Mouse (Mus musculus) heart, embryonic 12.5 days (tissue): ENCODE data around the gene Anapc15. TPM values are rescaled to one million over a fixed set of nuclear protein-coding genes. Genes with fewer than 3 reads are reported as not detected.

Experiments used
- ATAC-seq: fragments of 200-750 bp; cut with Nextera tagmentation; 2 replicates; pipeline ENCODE4 v1.8.0; 2017; ENCODE audit warnings: moderate TSS enrichment, moderate library complexity; ENCODE audit not compliant: insufficient number of reproducible peaks, low FRiP score
- H3K27ac ChIP-seq: fragments of 300-500 bp; sonication (generic); 2 replicates; pipeline ENCODE4 v1.5.1; 2016; ENCODE audit warnings: mild to moderate bottlenecking, moderate library complexity; ENCODE audit not compliant: poor library complexity, severe bottlenecking
- H3K27me3 ChIP-seq: fragments of 300-500 bp; sonication (generic); replicated peaks from 2 replicates; pipeline ENCODE4 v1.6.1; 2016; ENCODE audit warnings: mild to moderate bottlenecking, moderate library complexity
- H3K36me3 ChIP-seq: fragments of 300-500 bp; sonication (generic); 2 replicates; pipeline ENCODE4 v1.6.1; 2016; ENCODE audit warnings: mild to moderate bottlenecking, moderate library complexity
- H3K4me1 ChIP-seq: fragments of 300-500 bp; sonication (generic); replicated peaks from 2 replicates; pipeline ENCODE4 v1.6.1; 2016; ENCODE audit warnings: mild to moderate bottlenecking
- H3K4me2 ChIP-seq: fragments of 300-500 bp; sonication (generic); 2 replicates; pipeline ENCODE4 v1.6.1; 2016; ENCODE audit warnings: mild to moderate bottlenecking, moderate library complexity
- H3K4me3 ChIP-seq: fragments of 300-500 bp; sonication (generic); 2 replicates; pipeline ENCODE4 v1.5.1; 2016; ENCODE audit warnings: mild to moderate bottlenecking
- H3K9ac ChIP-seq: fragments of 300-500 bp; sonication (generic); 2 replicates; pipeline ENCODE4 v1.6.1; 2016; ENCODE audit warnings: mild to moderate bottlenecking, moderate library complexity
- H3K9me3 ChIP-seq: fragments of 300-500 bp; sonication (generic); replicated peaks from 2 replicates; pipeline ENCODE4 v1.6.1; 2016; ENCODE audit warnings: mild to moderate bottlenecking, moderate library complexity
- WGBS: fragments of 180-500 bp; shearing (Covaris S2); methylation state at CpG from one replicate; pipeline ENCODE4 v1.1.7; 2016; 5-methylcytosine and 5-hydroxymethylcytosine counted together
- polyA plus RNA-seq: library from polyadenylated mRNA; unstranded; fragments of >200 nt; fragmentation: Nextera tagmentation; extraction: Ambion mirVana; gene quantifications from 2 replicates; pipeline ENCODE4 v1.2.1, GENCODE M21; 2016

Gene Anapc15
- polyA plus RNA-seq, 1 experiment from 2014 or later = 58.0 TPM

DNA sequence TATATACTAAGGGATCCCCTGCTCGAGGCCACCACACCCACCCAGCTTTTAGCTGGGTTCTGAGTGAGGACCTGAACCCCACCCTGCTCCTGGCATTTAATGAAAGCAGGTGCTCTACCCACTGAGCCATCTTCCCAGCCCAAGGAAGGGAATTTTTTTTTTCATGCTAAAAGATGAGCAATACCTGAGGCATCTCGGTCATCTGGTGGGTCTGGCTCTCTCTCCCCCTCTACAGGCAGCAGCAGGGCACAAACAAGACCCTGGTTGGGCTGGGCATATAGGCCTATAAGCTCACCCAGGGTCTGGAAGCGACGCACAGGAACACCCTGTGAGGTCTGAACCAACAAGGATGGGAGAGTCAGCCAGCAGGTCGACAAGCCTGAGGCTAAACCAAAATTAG lies 30.2 kb upstream of the Anapc15 start:
- Histone ChIP-seq H3K4me3 (no peak overlapping the region), H3K9me3 (no peaks in the 10 kb centered on the region), H3K4me1 (peaks cover 30% of the 10 kb centered on the region), H3K9ac (0 out of 2 replicates have a peak overlapping the region, but pooled peaks have one; percentile 98), H3K27ac (0 out of 2 replicates have a peak overlapping the region, but pooled peaks have one; percentile 49), H3K4me2 (no peak overlapping the region), H3K36me3 (peaks cover 59% of the 10 kb centered on the region), H3K27me3 (no peaks in the 10 kb centered on the region)
- WGBS = 64% methylated on average over 5 of the region's 5 CpGs
- ATAC-seq = no peak

DNA sequence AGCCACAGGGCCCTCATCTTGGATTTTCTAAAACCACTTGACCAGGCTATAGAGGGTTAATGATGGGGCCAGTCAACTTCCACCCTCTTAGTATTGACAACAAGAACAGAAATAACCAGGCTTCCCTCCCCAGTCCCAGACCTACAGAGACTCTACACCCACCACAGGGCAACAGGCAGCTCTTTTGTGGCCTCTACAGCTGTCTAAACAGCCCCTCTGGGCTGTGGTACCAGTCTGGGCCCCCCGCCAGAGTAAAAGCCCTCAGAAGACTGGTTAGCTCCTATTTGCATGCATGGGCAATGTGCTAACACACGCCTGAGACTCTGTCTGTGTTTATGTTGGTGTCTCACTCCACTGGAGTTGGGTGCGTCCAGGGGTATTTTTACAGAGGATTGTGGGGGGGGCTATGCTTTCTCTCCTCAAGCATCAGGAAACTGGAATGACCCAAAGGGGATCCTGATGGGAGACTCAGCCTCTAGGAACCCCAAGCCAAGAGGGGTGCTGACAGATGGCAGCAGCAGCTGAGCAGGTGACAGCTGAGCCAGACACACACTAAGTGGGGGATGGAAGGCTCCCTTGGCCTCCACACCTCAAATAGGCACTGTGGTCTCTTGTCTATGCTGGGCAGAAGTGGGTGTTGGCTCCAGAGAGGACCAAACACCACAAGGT lies 29.5 kb upstream of the Anapc15 start:
- Histone ChIP-seq H3K36me3 (peaks cover 52% of the 10 kb centered on the region), H3K4me2 (peak overlapping the region; percentile 77), H3K4me3 (peak overlapping the region; percentile 9; the same call in 1 of the 2 replicates), H3K9ac (peak overlapping the region; percentile 98; the same call in 1 of the 2 replicates), H3K9me3 (no peaks in the 10 kb centered on the region), H3K4me1 (peaks cover 36% of the 10 kb centered on the region), H3K27ac (peak overlapping the region; percentile 49), H3K27me3 (no peaks in the 10 kb centered on the region)
- no peak for ATAC-seq
- WGBS = 53% methylated on average over 3 of the region's 3 CpGs

DNA sequence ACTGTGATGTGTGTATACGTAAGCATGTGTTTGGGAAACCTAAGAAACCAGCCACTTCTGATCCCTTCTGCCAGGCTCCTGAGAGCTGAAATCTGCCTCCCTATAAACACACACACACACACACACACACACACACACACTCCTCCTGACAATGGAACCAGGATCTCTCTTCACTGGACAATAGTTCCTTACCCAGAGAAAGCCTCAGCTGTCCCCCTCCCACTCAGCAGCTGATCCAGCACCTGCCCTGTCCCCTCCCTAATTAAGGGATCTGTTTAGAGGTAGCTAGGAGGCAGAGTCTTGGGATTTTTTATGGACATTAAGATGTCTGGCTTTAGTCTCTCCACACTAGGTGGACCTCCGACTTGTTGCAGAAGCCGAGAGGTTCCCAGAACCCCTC lies 28.6 kb upstream of the Anapc15 start:
- Histone ChIP-seq H3K4me3 (peak overlapping the region; percentile 89), H3K36me3 (peaks cover 44% of the 10 kb centered on the region), H3K4me2 (peak overlapping the region; percentile 77), H3K9me3 (no peaks in the 10 kb centered on the region), H3K27me3 (no peaks in the 10 kb centered on the region), H3K4me1 (peaks cover 37% of the 10 kb centered on the region), H3K27ac (peak overlapping the region; percentile 49), H3K9ac (peak overlapping the region; percentile 98)
- ATAC-seq = no peak
- 47% methylated on average over 3 of the region's 3 CpGs for WGBS

DNA sequence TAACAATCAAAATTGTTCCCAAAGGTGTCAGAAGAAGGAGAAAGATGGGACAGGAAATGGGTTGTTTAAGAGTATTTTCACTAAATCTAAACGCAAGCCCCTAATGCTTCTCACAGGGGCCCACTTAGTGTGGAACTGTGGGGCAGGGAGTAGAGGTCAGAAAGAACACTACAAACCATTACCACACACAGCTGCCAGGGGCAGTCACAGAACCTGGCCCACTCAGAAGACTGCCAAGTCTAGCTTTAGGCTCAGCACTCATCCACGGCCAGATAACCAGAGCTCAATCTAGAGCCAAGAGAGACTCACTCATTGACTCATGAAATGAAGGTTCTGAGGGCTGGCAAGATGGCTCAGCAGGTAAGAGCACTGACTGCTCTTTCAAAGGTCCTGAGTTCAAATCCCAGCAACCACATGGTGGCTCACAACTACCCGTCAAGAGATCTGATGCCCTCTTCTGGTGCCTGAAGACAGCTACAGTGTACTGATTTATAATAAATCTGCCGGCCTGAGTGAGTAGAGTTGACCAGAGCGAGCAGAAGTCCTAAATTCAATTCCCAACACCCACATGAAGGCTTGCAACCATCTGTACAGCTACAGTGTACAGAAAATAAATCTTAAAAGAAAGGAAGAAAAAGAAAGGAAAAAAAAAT lies 27.9 kb upstream of the Anapc15 start:
- Histone ChIP-seq H3K9ac (peak overlapping the region; percentile 98), H3K9me3 (no peaks in the 10 kb centered on the region), H3K36me3 (peaks cover 37% of the 10 kb centered on the region), H3K27me3 (no peaks in the 10 kb centered on the region), H3K4me1 (peaks cover 37% of the 10 kb centered on the region), H3K4me2 (peak overlapping the region; percentile 77), H3K27ac (peak overlapping the region; percentile 95), H3K4me3 (peak overlapping the region; percentile 89)
- no peak for ATAC-seq
- WGBS = 40% methylated on average over 5 of the region's 5 CpGs

DNA sequence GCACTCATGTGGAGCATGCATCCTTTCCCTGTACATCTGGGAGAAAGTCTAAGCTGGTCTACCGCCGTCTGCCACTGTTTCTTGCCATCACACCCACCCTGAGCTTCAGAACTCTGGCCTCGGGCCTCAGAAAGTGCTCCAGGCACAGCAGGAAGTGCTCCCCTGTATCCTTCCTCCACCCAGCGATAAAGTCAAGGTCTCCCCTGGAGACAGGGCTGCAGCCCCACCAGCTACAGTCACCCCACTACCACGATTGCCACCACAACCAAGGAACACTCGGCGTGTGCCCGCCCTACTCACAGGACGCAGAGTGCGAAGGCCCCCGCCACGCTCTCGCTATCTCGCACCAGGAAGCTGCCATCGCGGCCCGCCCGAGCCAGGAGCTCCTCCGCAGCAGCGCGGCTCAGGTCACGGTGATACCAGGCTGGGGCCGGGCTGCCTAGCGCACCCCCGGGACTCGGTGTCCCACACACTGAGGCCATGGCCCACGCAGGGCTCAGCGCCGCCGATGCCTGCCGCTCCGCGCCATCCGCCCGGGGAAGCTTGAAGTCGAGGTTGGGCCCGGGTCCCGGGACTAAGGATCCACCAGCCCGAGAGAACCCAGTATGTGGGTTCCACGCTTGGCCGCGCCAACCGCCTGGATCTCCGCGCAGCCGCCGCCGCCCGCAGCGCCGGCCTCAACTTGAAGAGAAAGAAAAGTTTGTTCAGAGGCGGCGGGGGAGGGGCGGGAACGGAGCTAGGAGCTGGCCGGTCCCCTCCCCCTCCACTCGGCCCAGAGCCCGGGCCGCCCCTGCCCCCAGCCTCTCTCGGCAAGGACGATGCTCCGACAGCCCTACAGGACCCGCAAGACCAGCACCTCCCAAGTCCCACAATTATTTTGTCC lies 27.0 kb upstream of the Anapc15 start:
- H3K27me3 ChIP-seq = no peaks in the 10 kb centered on the region
- peak overlapping the region; percentile 95 for H3K27ac ChIP-seq
- no peaks in the 10 kb centered on the region for H3K9me3 ChIP-seq
- H3K36me3 ChIP-seq = peaks cover 27% of the 10 kb centered on the region
- H3K4me2 ChIP-seq = peak overlapping the region; percentile 77
- ATAC-seq = peak; percentile 65
- peak overlapping the region; percentile 98 for H3K9ac ChIP-seq
- H3K4me3 ChIP-seq = peak overlapping the region; percentile 89
- H3K4me1 ChIP-seq = peaks cover 37% of the 10 kb centered on the region
- WGBS = under 1% methylated on average over 61 of the region's 63 CpGs

DNA sequence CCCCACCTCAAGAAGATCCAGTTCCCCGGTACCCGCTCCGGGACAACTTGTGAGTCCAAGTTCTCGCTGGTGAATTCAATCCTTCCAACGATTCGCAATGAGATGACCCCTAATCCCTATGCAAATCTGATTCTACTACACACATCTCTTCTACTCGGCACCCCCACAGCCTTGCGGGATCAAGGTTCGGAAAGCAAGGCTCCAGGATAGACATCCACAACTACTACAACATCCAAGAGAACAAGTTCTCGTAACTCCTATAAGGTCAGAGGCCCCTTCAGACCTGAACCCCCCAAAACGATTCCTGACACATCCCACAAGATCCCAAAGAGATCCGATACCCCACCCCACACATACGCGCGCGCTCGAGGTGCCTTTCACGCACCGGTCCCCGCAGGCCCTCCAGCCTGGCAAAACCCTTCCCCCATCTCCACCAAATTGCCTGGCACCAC lies 26.3 kb upstream of the Anapc15 start:
- no peaks in the 10 kb centered on the region for H3K9me3 ChIP-seq
- H3K4me1 ChIP-seq = peaks cover 37% of the 10 kb centered on the region
- H3K27me3 ChIP-seq = no peaks in the 10 kb centered on the region
- peaks cover 26% of the 10 kb centered on the region for H3K36me3 ChIP-seq
- H3K27ac ChIP-seq = peak overlapping the region; percentile 95
- no peak for ATAC-seq
- peak overlapping the region; percentile 98 for H3K9ac ChIP-seq
- H3K4me2 ChIP-seq = peak overlapping the region; percentile 77
- H3K4me3 ChIP-seq = peak overlapping the region; percentile 89
- 0% methylated on average over 20 of the region's 20 CpGs for WGBS

DNA sequence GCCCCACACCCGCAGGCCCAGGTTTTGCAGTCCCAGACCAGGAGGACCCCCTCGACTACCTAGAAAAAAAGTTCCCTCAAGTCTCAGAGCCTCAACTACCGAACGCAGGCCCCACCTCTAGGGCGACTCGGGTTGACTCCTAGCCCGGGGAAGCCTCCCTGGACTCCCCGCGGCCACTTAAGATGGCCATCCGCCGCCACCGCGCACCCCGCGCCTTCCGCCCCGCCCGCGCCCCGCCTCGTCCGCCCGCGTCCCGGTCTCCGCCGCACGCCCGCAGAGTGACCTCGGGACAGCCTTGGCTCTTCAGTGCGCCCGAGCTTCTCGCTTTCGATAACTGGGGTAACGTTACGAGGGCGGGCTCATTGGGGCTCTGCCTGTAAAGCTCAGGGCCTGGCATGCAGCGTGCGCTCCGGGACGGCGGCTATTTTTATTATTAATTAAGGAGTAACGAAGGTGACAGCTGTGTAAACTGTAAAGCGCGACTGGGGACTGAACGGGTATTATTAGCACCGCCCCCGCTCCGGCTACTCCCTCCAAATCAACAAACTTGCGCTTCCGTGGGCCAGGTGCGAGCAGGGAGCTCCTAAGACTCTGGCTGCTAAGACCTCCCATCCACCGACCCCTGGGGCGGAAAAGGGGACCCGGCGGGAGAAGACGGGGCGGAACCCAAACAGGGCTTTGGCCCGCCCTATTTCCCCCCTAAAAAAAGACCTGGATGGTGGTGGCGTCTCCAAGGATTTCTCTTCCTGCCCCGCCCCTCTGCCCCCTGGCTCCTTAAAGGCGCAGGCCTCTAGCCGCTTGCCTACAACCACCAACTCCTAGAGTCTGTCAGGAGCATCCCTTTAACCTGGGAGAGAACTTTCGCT lies 25.7 kb upstream of the Anapc15 start, which contains the start of gene Inppl1:
TSS of gene Inppl1 (minus strand) at position 624 of the 866 bp plus-strand sequence.
- peak within 1 kb of the TSS; percentile 77 for H3K4me2 ChIP-seq
- H3K27me3 ChIP-seq = no peaks in the 10 kb centered on the region
- H3K27ac ChIP-seq = peak within 1 kb of the TSS; percentile 95
- WGBS = under 1% methylated on average over 64 of the region's 64 CpGs
- H3K9ac ChIP-seq = peak within 1 kb of the TSS; percentile 98
- H3K9me3 ChIP-seq = no peaks in the 10 kb centered on the region
- H3K4me1 ChIP-seq = peaks cover 37% of the 10 kb centered on the region
- peaks cover 19% of the 10 kb centered on the region for H3K36me3 ChIP-seq
- ATAC-seq = peak; percentile 79
- peak within 1 kb of the TSS; percentile 89 for H3K4me3 ChIP-seq

DNA sequence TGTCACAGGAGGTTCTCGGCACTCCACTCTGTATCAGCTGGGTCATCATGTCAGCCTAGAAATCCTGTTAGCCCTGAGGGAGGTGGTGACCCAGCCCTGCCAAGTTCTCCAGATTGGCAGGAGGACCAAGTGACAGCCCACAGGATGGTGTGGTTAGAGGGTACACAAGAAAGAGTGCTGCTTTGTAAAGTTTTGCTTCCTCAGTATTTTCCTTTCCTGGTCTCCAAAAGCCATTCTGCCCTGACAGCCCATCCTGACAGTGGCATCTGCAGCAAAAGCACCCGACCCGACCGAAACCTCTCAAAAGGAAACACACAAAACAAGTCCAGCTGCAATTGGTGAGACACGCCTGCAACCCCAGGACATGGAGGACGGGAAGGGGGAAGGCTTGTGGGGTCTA lies 19.3 kb upstream of the Anapc15 start:
- H3K27me3 ChIP-seq = no peaks in the 10 kb centered on the region
- H3K4me3 ChIP-seq = no peak overlapping the region
- 65% methylated on average over 6 of the region's 6 CpGs for WGBS
- no peak for ATAC-seq
- no peak overlapping the region for H3K4me2 ChIP-seq
- H3K9ac ChIP-seq = no peak overlapping the region
- peaks cover 5% of the 10 kb centered on the region; the same call in 1 of the 2 replicates for H3K36me3 ChIP-seq
- no peaks in the 10 kb centered on the region for H3K9me3 ChIP-seq
- no peak overlapping the region for H3K27ac ChIP-seq
- H3K4me1 ChIP-seq = no peaks in the 10 kb centered on the region

DNA sequence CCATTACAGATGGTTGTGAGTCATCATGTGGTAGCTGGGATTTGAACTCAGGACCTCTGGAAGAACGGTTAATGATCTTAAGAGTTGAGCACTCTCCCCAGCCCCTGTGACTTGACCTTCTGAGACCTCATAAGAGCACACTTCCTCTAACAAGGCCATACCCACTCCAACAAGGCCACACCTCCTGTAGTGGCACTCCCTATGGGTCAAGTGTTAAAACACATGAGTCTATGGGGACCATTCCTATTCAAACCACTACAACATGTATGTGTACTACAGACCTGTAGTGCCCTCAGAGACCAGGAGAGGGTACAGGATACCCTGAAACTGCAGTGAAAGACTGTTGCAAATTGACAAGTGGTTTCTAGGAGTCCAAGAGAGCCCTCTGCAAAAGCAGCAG lies 15.6 kb upstream of the Anapc15 start:
- 84% methylated on average over 1 of the region's 1 CpGs for WGBS
- Histone ChIP-seq H3K9ac (no peak overlapping the region), H3K9me3 (no peaks in the 10 kb centered on the region), H3K36me3 (no peaks in the 10 kb centered on the region), H3K4me1 (no peaks in the 10 kb centered on the region), H3K27me3 (no peaks in the 10 kb centered on the region), H3K4me3 (no peak overlapping the region), H3K4me2 (no peak overlapping the region), H3K27ac (no peak overlapping the region)
- ATAC-seq = no peak

DNA sequence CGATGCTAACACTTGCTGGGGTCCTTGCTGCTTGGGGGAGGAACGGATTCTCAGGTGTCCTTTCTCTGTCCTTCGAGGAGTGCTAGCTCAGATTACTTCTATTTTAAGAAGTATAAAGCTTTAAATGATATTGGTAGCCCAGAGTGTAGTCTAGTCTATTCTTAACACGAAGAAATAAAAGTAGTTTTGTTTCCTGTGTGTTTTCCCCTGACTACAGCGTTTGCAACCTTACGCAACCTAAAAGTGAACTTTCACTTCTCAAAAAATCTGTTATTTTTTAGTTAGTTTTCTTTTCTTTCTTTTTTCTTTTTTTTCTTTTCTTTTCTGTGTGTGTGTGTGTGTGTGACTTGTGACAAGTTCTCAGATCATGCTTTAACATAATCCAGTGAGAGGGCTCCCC lies 11.8 kb upstream of the Anapc15 start:
- no peaks in the 10 kb centered on the region for H3K27me3 ChIP-seq
- H3K4me2 ChIP-seq = no peak overlapping the region
- H3K27ac ChIP-seq = no peak overlapping the region
- H3K36me3 ChIP-seq = no peaks in the 10 kb centered on the region
- H3K4me3 ChIP-seq = no peak overlapping the region
- H3K4me1 ChIP-seq = no peaks in the 10 kb centered on the region
- WGBS = 74% methylated on average over 6 of the region's 6 CpGs
- H3K9me3 ChIP-seq = no peaks in the 10 kb centered on the region
- no peak for ATAC-seq
- H3K9ac ChIP-seq = no peak overlapping the region
